Mouse (Mus musculus): ENCODE measurements around the gene Tln2. TPM values are rescaled to one million over a fixed set of nuclear protein-coding genes. Genes with fewer than 3 reads are reported as not detected.
"Not testable (repeated sequence)": the region's sequence is repeated elsewhere in the genome, so short reads cannot be mapped to it uniquely, and the experiment has no call there.

Gene Tln2
- polyA plus RNA-seq, 1 experiment from 2014 or later: 30.8 TPM

DNA sequence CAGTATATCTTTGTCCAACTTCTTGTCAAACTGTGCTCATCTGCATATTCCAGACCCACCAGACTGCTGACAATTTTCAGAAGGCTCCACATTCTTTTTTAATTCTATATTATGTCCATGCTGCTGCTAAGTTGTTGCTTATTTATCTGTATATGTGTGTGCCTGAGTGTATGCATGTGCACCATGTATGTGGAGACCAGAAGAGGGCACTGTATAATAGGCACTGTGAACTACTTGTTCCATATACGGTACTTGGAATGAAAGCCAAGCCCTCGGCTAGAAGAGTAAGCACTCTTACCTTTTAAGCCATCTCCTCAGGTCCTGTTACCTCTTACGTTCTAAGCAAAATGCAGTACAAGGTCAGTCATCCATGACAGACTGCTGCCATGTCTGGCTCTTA, 274.0 kb downstream of the Tln2 start:
- ChIA-PET POLR2A (interaction anchor here (0.7 kb wide), 1 partner anchor 341 kb away, joined by 7 read pairs; no protein-coding TSS in a partner anchor), CTCF (interaction anchor here (0.9 to 1.6 kb wide), 2 partner anchors 9 to 10 kb away, joined by 3 to 4 read pairs; no protein-coding TSS in a partner anchor)
- in situ Hi-C loops (cut with MboI; ENCODE audit: low pct_unique_long_range_greater_than_20kb): no loop called here
- DNase-seq (ENCODE audit: low read depth, low spot score): no peak
- peak; percentile 50 for TF ChIP-seq CTCF (IDR thresholded peaks at IDR 0.05)
- no peaks in the 10 kb centered on the region for H3K27me3 ChIP-seq
- ATAC-seq: no peak

DNA sequence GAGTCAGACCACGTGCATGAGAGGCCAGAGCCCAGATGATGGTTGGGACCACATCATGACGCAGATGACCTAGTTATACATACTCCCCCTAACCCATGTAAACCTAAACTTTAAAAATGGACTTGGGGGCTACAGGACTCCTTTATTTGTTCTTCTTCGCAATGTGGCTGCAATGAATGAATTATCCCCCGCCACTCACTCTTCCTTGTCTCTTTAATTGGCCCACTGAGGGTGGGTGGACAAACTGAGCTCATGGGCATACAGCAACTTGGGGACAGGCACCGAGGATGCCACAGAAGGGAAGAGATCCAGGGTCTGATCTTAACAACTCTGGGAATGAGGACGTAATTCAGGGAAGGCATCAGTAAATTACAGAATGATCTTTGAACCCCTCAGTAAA, 277.7 kb downstream of the Tln2 start:
- ChIA-PET POLR2A (interaction anchor here (1.9 kb wide), 1 partner anchor 10 kb away, joined by 4 read pairs; no protein-coding TSS in a partner anchor), CTCF (interaction anchor here (1.2 to 2.0 kb wide), 2 partner anchors 11 to 13 kb away, joined by 3 to 4 read pairs; no protein-coding TSS in a partner anchor)
- ATAC-seq (no peak), DNase-seq (ENCODE audit: low read depth, low spot score) (no peak)
- in situ Hi-C loops (cut with MboI; ENCODE audit: low pct_unique_long_range_greater_than_20kb): no loop called here
- no peaks in the 10 kb centered on the region for H3K27me3 ChIP-seq
- TF ChIP-seq CTCF (IDR thresholded peaks at IDR 0.05): no peak

GRCm38 (mm10) chr9:67280311-67280710, 279.2 kb downstream of the Tln2 start:
- DNase-seq (ENCODE audit: low read depth, low spot score); H3K27me3 ChIP-seq; CTCF ChIA-PET; POLR2A ChIA-PET; in situ Hi-C loops (cut with MboI; ENCODE audit: low pct_unique_long_range_greater_than_20kb); ATAC-seq: not testable (repeated sequence)

DNA sequence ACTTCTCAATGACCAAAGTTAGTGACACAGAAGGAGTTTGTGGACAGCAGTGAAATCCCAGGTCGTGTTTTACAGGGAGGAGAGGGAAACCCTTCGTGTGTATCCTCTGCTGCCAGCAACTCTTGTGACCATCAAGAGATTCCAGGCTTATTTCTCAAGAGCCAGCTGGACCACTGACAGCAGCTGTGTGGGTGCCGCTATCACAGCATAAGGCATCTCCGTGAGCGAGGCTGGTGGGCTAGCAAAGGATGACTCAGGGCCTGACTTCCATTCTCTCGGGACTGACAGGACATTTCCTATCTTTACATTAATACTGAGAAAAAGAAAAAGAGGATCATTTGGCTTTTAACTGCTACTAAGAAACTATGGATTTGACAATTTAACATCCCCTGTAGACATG, 283.1 kb downstream of the Tln2 start:
- TF ChIP-seq CTCF (IDR thresholded peaks at IDR 0.05): no peak
- no peak for DNase-seq (ENCODE audit: low read depth, low spot score)
- POLR2A ChIA-PET: no interaction called here
- no peak for ATAC-seq
- in situ Hi-C loops (cut with MboI; ENCODE audit: low pct_unique_long_range_greater_than_20kb): no loop called here
- H3K27me3 ChIP-seq: no peaks in the 10 kb centered on the region
- CTCF ChIA-PET: interaction anchor here (1.1 to 1.4 kb wide), 2 partner anchors 9 to 10 kb away, joined by 3 to 4 read pairs; no protein-coding TSS in a partner anchor

DNA sequence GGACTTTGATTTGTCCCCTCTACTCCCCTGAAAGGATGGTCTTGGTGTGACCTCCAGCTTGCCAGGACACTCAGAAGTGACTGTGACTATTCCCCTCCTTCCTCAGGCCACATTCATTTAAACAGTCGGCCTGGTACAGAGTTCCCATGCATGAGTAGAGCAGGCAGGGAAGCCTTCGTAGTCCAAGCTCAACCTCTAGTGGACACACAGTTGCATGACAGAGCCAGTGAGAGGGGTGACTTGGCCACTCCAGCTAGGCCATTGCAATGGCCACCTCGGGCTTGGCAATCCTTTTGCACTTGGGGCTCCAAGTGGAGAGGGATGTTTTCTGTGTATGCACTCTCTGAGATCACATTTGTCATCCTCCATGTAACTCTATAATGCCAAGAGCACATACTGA, 285.2 kb downstream of the Tln2 start:
- peak; percentile 90 for TF ChIP-seq CTCF (IDR thresholded peaks at IDR 0.05)
- no peaks in the 10 kb centered on the region for H3K27me3 ChIP-seq
- ChIA-PET POLR2A (interaction anchor here (1.1 kb wide), 1 partner anchor 273 kb away, joined by 8 read pairs; no protein-coding TSS in a partner anchor), CTCF (interaction anchor here (0.9 to 2.1 kb wide), 9 partner anchors 9 to 273 kb away, joined by 3 to 6 read pairs (median 3); no protein-coding TSS in a partner anchor)
- DNase-seq (ENCODE audit: low read depth, low spot score) (no peak), ATAC-seq (peak; percentile 54)
- in situ Hi-C loops (cut with MboI; ENCODE audit: low pct_unique_long_range_greater_than_20kb): loop anchor here (5.0 kb wide), 2 partner anchors 227 to 277 kb away; partner anchors contain the start of gene Tpm1

- ChIA-PET CTCF (interaction anchor here (1.1 to 2.1 kb wide), 4 partner anchors 52 to 272 kb away, joined by 3 to 6 read pairs (median 4); no protein-coding TSS in a partner anchor), POLR2A (no interaction called here)
- no peak for DNase-seq (ENCODE audit: low read depth, low spot score)
- H3K27me3 ChIP-seq: no peaks in the 10 kb centered on the region
- TF ChIP-seq CTCF (IDR thresholded peaks at IDR 0.05): no peak
- no peak for ATAC-seq
- in situ Hi-C loops (cut with MboI; ENCODE audit: low pct_unique_long_range_greater_than_20kb): loop anchor here (5.0 kb wide), 2 partner anchors 226 to 276 kb away; partner anchors contain the start of gene Tpm1
Observed at GRCm38 (mm10) chr9:67273362-67273761, 286.1 kb downstream of the Tln2 start.

GRCm38 (mm10) chr9:67270734-67271133, 288.8 kb downstream of the Tln2 start:
- in situ Hi-C loops (cut with MboI; ENCODE audit: low pct_unique_long_range_greater_than_20kb): loop anchor here (5.0 kb wide), 2 partner anchors 223 to 273 kb away; partner anchors contain the start of gene Tpm1
- DNase-seq (ENCODE audit: low read depth, low spot score) (no peak), ATAC-seq (no peak)
- ChIA-PET CTCF (no interaction called here), POLR2A (interaction anchor here (0.6 kb wide), 1 partner anchor 226 kb away, joined by 3 read pairs; no protein-coding TSS in a partner anchor)
- TF ChIP-seq CTCF (IDR thresholded peaks at IDR 0.05): no peak
- no peaks in the 10 kb centered on the region for H3K27me3 ChIP-seq

DNA sequence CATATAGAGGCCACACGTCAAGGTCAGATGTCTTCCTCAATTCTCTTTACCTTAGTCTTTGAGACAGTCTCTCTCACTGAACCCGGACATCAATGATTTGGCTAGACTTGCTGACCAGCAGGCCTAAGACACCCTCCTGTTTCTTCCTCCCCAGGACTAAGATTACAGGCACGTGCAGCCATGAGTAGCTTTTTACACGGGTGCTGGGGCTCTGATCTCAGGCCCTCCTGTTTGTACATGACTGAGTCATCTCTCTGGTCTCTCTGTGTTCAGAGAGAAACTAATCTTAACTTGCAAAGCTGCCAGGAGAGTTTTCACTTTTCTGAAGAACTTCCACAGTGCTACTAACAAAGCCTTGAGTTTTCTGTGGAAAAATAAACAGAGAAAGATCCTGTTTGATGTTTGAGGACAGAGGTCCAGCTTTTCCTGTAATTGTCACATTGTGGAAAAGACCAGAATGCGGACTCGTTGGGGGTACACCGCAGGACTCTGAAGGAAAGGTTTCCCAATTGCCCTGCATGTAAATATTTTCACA, 289.4 kb downstream of the Tln2 start:
- ChIA-PET POLR2A (no interaction called here), CTCF (no interaction called here)
- no peak for DNase-seq (ENCODE audit: low read depth, low spot score)
- H3K27me3 ChIP-seq: no peaks in the 10 kb centered on the region
- TF ChIP-seq CTCF (IDR thresholded peaks at IDR 0.05): no peak
- no peak for ATAC-seq
- in situ Hi-C loops (cut with MboI; ENCODE audit: low pct_unique_long_range_greater_than_20kb): loop anchor here (5.0 kb wide), 2 partner anchors 223 to 273 kb away; partner anchors contain the start of gene Tpm1

- ATAC-seq (no peak), DNase-seq (ENCODE audit: low read depth, low spot score) (no peak)
- no peak for TF ChIP-seq CTCF (IDR thresholded peaks at IDR 0.05)
- ChIA-PET POLR2A (interaction anchor here (0.6 kb wide), 1 partner anchor 348 kb away, joined by 4 read pairs; no protein-coding TSS in a partner anchor), CTCF (no interaction called here)
- no peaks in the 10 kb centered on the region for H3K27me3 ChIP-seq
- in situ Hi-C loops (cut with MboI; ENCODE audit: low pct_unique_long_range_greater_than_20kb): no loop called here
Observed at GRCm38 (mm10) chr9:67267276-67267990, 292.1 kb downstream of the Tln2 start.

DNA sequence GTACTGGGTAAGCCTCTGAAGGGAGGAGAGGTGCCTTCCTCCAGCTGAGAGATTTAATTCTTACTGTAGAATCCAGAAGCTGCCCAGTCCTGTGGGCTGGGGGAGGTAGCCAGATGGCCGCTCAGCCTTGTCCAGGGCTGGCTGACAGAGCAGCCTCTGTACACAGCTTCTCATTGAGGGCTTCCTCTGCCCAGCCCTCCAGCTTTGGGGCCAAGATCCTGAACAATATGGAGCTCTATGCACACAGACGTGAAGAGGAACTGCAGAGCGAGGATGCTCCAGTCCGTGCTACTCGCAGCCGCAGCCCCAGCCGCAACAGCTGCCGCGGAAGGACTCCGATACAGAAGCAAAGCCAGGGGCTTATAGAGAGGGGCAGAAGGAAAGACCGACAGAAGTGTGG, 294.0 kb downstream of the Tln2 start:
- DNase-seq (ENCODE audit: low read depth, low spot score) (no peak), ATAC-seq (no peak)
- H3K27me3 ChIP-seq: no peaks in the 10 kb centered on the region
- TF ChIP-seq CTCF (IDR thresholded peaks at IDR 0.05): no peak
- CTCF ChIA-PET: interaction anchor here (0.6 to 1.4 kb wide), 4 partner anchors 11 to 222 kb away, joined by 3 to 6 read pairs (median 3); no protein-coding TSS in a partner anchor
- POLR2A ChIA-PET: interaction anchor here (1.3 kb wide), 1 partner anchor 233 kb away, joined by 3 read pairs; no protein-coding TSS in a partner anchor
- in situ Hi-C loops (cut with MboI; ENCODE audit: low pct_unique_long_range_greater_than_20kb): no loop called here

Measured in Patski (cell line).